Mouse (Mus musculus) small intestine, adult 2 months (tissue): ENCODE data around the gene Borcs5. TPM values are rescaled to one million over a fixed set of nuclear protein-coding genes. Genes with fewer than 3 reads are reported as not detected.

Source experiments
- H3K27ac ChIP-seq: fragments of 200-500 bp; 2 replicates; pipeline ENCODE4 v1.5.1; 2012; ENCODE audit warnings: low read depth, low read length, control low read depth, inconsistent platforms; ENCODE audit not compliant: insufficient read depth
- H3K27me3 ChIP-seq: fragments of 200-500 bp; 2 replicates; pipeline ENCODE4 v1.6.1; 2012; ENCODE audit warnings: mild to moderate bottlenecking, moderate library complexity, low read length, inconsistent platforms; ENCODE audit not compliant: control insufficient read depth, insufficient read depth
- H3K36me3 ChIP-seq: fragments of 200-500 bp; 2 replicates; pipeline ENCODE4 v1.6.1; 2012; ENCODE audit warnings: mild to moderate bottlenecking, low read length, control low read depth, inconsistent platforms; ENCODE audit not compliant: control insufficient read depth, insufficient read depth
- H3K4me1 ChIP-seq: fragments of 200-500 bp; 2 replicates; pipeline ENCODE4 v1.6.1; 2012; ENCODE audit warnings: low read length, inconsistent platforms, mixed read lengths; ENCODE audit not compliant: control insufficient read depth, insufficient read depth, insufficient read length
- H3K4me3 ChIP-seq: fragments of 200-500 bp; 2 replicates; pipeline ENCODE4 v1.5.1; 2012; ENCODE audit warnings: low read depth, mild to moderate bottlenecking, control low read depth, inconsistent platforms, low read length, moderate library complexity
- CTCF ChIP-seq: fragments of 200-500 bp; IDR thresholded peaks from 2 replicates; pipeline ENCODE4 v1.5.1; 2012; ENCODE audit warnings: low read depth, mild to moderate bottlenecking, control low read depth, inconsistent platforms, low read length, moderate library complexity, mixed read lengths; ENCODE audit not compliant: insufficient replicate concordance, insufficient read length; ENCODE audit errors: extremely low read depth
- POLR2A ChIP-seq: fragments of 200-500 bp; IDR thresholded peaks from 2 replicates; pipeline ENCODE4 v1.6.1; 2012; ENCODE audit warnings: low read depth, mild to moderate bottlenecking, control low read depth, inconsistent platforms, low read length, moderate library complexity
- WGBS: fragments of 180-500 bp; shearing (Covaris S2); methylation state at CpG from one replicate; pipeline ENCODE4 v1.1.7; 2018; 5-methylcytosine and 5-hydroxymethylcytosine counted together
- polyA plus RNA-seq: library from polyadenylated mRNA; depleted of rRNA; stranded (reverse); fragments of >200 nt; gene quantifications from 2 replicates; pipeline ENCODE4 v1.2.3, GENCODE M21; 2012

The Borcs5 gene
- polyA plus RNA-seq, 1 experiment = 12.5 TPM

GRCm38 (mm10) chr6:134630447-134630846, 8.9 kb upstream of the Borcs5 start:
- Histone ChIP-seq H3K27me3 (no peaks in the 10 kb centered on the region), H3K36me3 (no peaks in the 10 kb centered on the region), H3K4me3 (no peak overlapping the region), H3K4me1 (no peaks in the 10 kb centered on the region; the same call in 1 of the 2 replicates), H3K27ac (no peak overlapping the region)
- TF ChIP-seq CTCF (no peak), POLR2A (no peak)
- 65% methylated on average over 9 of the region's 9 CpGs for WGBS

- H3K36me3 ChIP-seq = no peaks in the 10 kb centered on the region
- TF ChIP-seq POLR2A = peak; percentile 16; the same call in 1 of the 2 replicates
- TF ChIP-seq CTCF = no peak
- H3K4me3 ChIP-seq = peak within 1 kb of the TSS; percentile 96
- H3K27me3 ChIP-seq = no peaks in the 10 kb centered on the region
- whole genome bisulfite sequencing = under 1% methylated on average over 46 of the region's 46 CpGs
- peak within 1 kb of the TSS; percentile 46 for H3K27ac ChIP-seq
- H3K4me1 ChIP-seq = no peaks in the 10 kb centered on the region; the same call in 1 of the 2 replicates
These were observed 7.2 kb upstream of the Borcs5 start, which contains the start of gene Mansc1 for GRCm38 (mm10) chr6:134631947-134632687. TSS of gene Mansc1 (minus strand) at chr6:134632488.

GRCm38 (mm10) chr6:134632756-134633155, 6.6 kb upstream of the Borcs5 start:
- H3K27me3 ChIP-seq = no peaks in the 10 kb centered on the region
- peak overlapping the region; percentile 96 for H3K4me3 ChIP-seq
- TF ChIP-seq POLR2A (no peak), CTCF (no peak)
- H3K27ac ChIP-seq = peak overlapping the region; percentile 46; the same call in 1 of the 2 replicates
- no peaks in the 10 kb centered on the region; the same call in 1 of the 2 replicates for H3K4me1 ChIP-seq
- no peaks in the 10 kb centered on the region for H3K36me3 ChIP-seq
- 26% methylated on average over 5 of the region's 5 CpGs for WGBS

GRCm38 (mm10) chr6:134633553-134633952, 5.8 kb upstream of the Borcs5 start:
- WGBS = 43% methylated on average over 8 of the region's 8 CpGs
- no peak overlapping the region for H3K27ac ChIP-seq
- TF ChIP-seq POLR2A = no peak
- no peak for TF ChIP-seq CTCF
- no peaks in the 10 kb centered on the region for H3K27me3 ChIP-seq
- H3K36me3 ChIP-seq = no peaks in the 10 kb centered on the region
- no peaks in the 10 kb centered on the region; the same call in 1 of the 2 replicates for H3K4me1 ChIP-seq
- no peak overlapping the region for H3K4me3 ChIP-seq

GRCm38 (mm10) chr6:134636476-134636875, 2.8 kb upstream of the Borcs5 start:
- Histone ChIP-seq H3K4me3 (no peak overlapping the region), H3K36me3 (no peaks in the 10 kb centered on the region), H3K27ac (no peak overlapping the region), H3K27me3 (no peaks in the 10 kb centered on the region), H3K4me1 (no peaks in the 10 kb centered on the region; the same call in 1 of the 2 replicates)
- 82% methylated on average over 4 of the region's 4 CpGs for WGBS
- TF ChIP-seq POLR2A (no peak), CTCF (no peak)

GRCm38 (mm10) chr6:134639900-134640299, 590 bp downstream of the Borcs5 start:
- Histone ChIP-seq H3K4me3 (no peak overlapping the region), H3K36me3 (peaks cover 4% of the 10 kb centered on the region; the same call in 1 of the 2 replicates), H3K27ac (no peak overlapping the region), H3K27me3 (no peaks in the 10 kb centered on the region), H3K4me1 (no peaks in the 10 kb centered on the region)
- 93% methylated on average over 1 of the region's 1 CpGs for WGBS
- no peak for TF ChIP-seq POLR2A
- TF ChIP-seq CTCF = no peak

GRCm38 (mm10) chr6:134640485-134641475, 1.5 kb downstream of the Borcs5 start:
- Histone ChIP-seq H3K36me3 (peaks cover 8% of the 10 kb centered on the region), H3K27me3 (no peaks in the 10 kb centered on the region), H3K4me3 (peak overlapping the region; percentile 89), H3K27ac (peak overlapping the region; percentile 24; the same call in 1 of the 2 replicates), H3K4me1 (no peaks in the 10 kb centered on the region)
- WGBS = 3% methylated on average over 65 of the region's 65 CpGs
- peak; percentile 59 for TF ChIP-seq CTCF
- TF ChIP-seq POLR2A = peak; percentile 45
